Mouse (Mus musculus): ENCODE measurements around the gene Nagpa. TPM values are rescaled to one million over a fixed set of nuclear protein-coding genes. Genes with fewer than 3 reads are reported as not detected.

Gene Nagpa
- polyA plus RNA-seq (2014; fragmentation: Illumina TruSeq; extraction: RNeasy Lipid Tissue Mini Kit (QIAGEN cat#74804); ENCODE audit: low read depth, low replicate concordance): 15.6 TPM

GRCm38 (mm10) chr16:5203668-5204433, at the start of gene Nagpa:
TSS of gene Nagpa (minus strand) at chr16:5204012.

GRCm38 (mm10) chr16:5233418-5234313, 29.9 kb upstream of the Nagpa start, which contains the start of gene Alg1:
TSS of gene Alg1 (plus strand) at chr16:5233621.

GRCm38 (mm10) chr16:5222140-5222539, 18.3 kb upstream of the Nagpa start, which contains the start of gene AU021092:
TSS of gene AU021092 (minus strand) at chr16:5222299.

GRCm38 (mm10) chr16:5147037-5147385, 56.8 kb downstream of the Nagpa start, which contains the start of gene Sec14l5:
TSS of gene Sec14l5 (plus strand) at chr16:5147109.

Other genes with a start within 250 kb of the Nagpa start
- 37.2 TPM for gene Anks3, start 239.8 kb downstream of the Nagpa start, polyA plus RNA-seq (2014; fragmentation: Illumina TruSeq; extraction: RNeasy Lipid Tissue Mini Kit (QIAGEN cat#74804); ENCODE audit: low read depth, low replicate concordance)
- 7.8 TPM for gene Sept12, start 206.2 kb downstream of the Nagpa start, polyA plus RNA-seq (2014; fragmentation: Illumina TruSeq; extraction: RNeasy Lipid Tissue Mini Kit (QIAGEN cat#74804); ENCODE audit: low read depth, low replicate concordance)
- gene Smim22, start 196.7 kb downstream of the Nagpa start, polyA plus RNA-seq (2014; fragmentation: Illumina TruSeq; extraction: RNeasy Lipid Tissue Mini Kit (QIAGEN cat#74804); ENCODE audit: low read depth, low replicate concordance): 51.7 TPM
- gene Rogdi, start 190.5 kb downstream of the Nagpa start, polyA plus RNA-seq (2014; fragmentation: Illumina TruSeq; extraction: RNeasy Lipid Tissue Mini Kit (QIAGEN cat#74804); ENCODE audit: low read depth, low replicate concordance): 117 TPM
- 84.3 TPM for gene Glyr1, start 154.1 kb downstream of the Nagpa start, polyA plus RNA-seq (2014; fragmentation: Illumina TruSeq; extraction: RNeasy Lipid Tissue Mini Kit (QIAGEN cat#74804); ENCODE audit: low read depth, low replicate concordance)
- gene Ubn1, start 154.0 kb downstream of the Nagpa start, polyA plus RNA-seq (2014; fragmentation: Illumina TruSeq; extraction: RNeasy Lipid Tissue Mini Kit (QIAGEN cat#74804); ENCODE audit: low read depth, low replicate concordance): 26.1 TPM
- 16.3 TPM for gene Ppl, start 71.6 kb downstream of the Nagpa start, polyA plus RNA-seq (2014; fragmentation: Illumina TruSeq; extraction: RNeasy Lipid Tissue Mini Kit (QIAGEN cat#74804); ENCODE audit: low read depth, low replicate concordance)
- gene Sec14l5, start 56.9 kb downstream of the Nagpa start, polyA plus RNA-seq (2014; fragmentation: Illumina TruSeq; extraction: RNeasy Lipid Tissue Mini Kit (QIAGEN cat#74804); ENCODE audit: low read depth, low replicate concordance): 1.0 TPM
- 6.6 TPM for gene AU021092, start 18.3 kb upstream of the Nagpa start, polyA plus RNA-seq (2014; fragmentation: Illumina TruSeq; extraction: RNeasy Lipid Tissue Mini Kit (QIAGEN cat#74804); ENCODE audit: low read depth, low replicate concordance)
- 37.3 TPM for gene Alg1, start 29.6 kb upstream of the Nagpa start, polyA plus RNA-seq (2014; fragmentation: Illumina TruSeq; extraction: RNeasy Lipid Tissue Mini Kit (QIAGEN cat#74804); ENCODE audit: low read depth, low replicate concordance)
- gene Eef2kmt, start 52.0 kb upstream of the Nagpa start, polyA plus RNA-seq (2014; fragmentation: Illumina TruSeq; extraction: RNeasy Lipid Tissue Mini Kit (QIAGEN cat#74804); ENCODE audit: low read depth, low replicate concordance): 32.3 TPM

Measured in adipose tissue, adult 10 weeks (tissue).